Mouse (Mus musculus): ENCODE data around the gene Topbp1. TPM values are rescaled to one million over a fixed set of nuclear protein-coding genes. Genes with fewer than 3 reads are reported as not detected.

The Topbp1 gene
- polyA plus RNA-seq, 1 experiment from 2014 or later = 56.5 TPM

Other genes with a start within 250 kb of the Topbp1 start
- 7.3 and 8.3 TPM in 2 replicates for gene Rab6b, start 193.4 kb upstream of the Topbp1 start, polyA plus RNA-seq (2014; fragmentation: Nextera tagmentation; extraction: Ambion mirVana)
- gene Srprb, start 103.1 kb upstream of the Topbp1 start, polyA plus RNA-seq (2014; fragmentation: Nextera tagmentation; extraction: Ambion mirVana) = 70.9 and 73.5 TPM in 2 replicates
- 0.45 and 3.8 TPM in 2 replicates for gene Gm20425, start 74.9 kb upstream of the Topbp1 start, polyA plus RNA-seq (2014; fragmentation: Nextera tagmentation; extraction: Ambion mirVana)
- gene Trf, start 74.8 kb upstream of the Topbp1 start, polyA plus RNA-seq (2014; fragmentation: Nextera tagmentation; extraction: Ambion mirVana) = 34.1 and 35.4 TPM in 2 replicates
- 0.67 and 0.71 TPM in 2 replicates for gene 1300017J02Rik, start 133 bp upstream of the Topbp1 start, polyA plus RNA-seq (2014; fragmentation: Nextera tagmentation; extraction: Ambion mirVana)
- 92.7 and 94.0 TPM in 2 replicates for gene Cdv3, start 60.6 kb downstream of the Topbp1 start, polyA plus RNA-seq (2014; fragmentation: Nextera tagmentation; extraction: Ambion mirVana)
- 3.3 and 3.7 TPM in 2 replicates for gene Bfsp2, start 175.2 kb downstream of the Topbp1 start, polyA plus RNA-seq (2014; fragmentation: Nextera tagmentation; extraction: Ambion mirVana)